In genomic region chr5:109598876-109599275, GRCm38 (mm10) we compare ENCODE assay signal across 23 mouse cellular contexts. TPM values are rescaled to one million over a fixed set of nuclear protein-coding genes. Genes with fewer than 3 reads are reported as not detected.
DNase-seq lines count a peak whose midpoint lies in the region; ATAC-seq lines count a peak whose summit lies in the region.
"Had no signal": no experiment of that assay in that cellular context is flagged by ENCODE, and none has a peak within 500 bp of the region (broad histone marks: within the 10 kb centered on the region; RNA-seq: fewer than 3 reads in every experiment).

No protein-coding gene starts in this region.

- DNase-seq in CD4-positive, CD25-positive, alpha-beta regulatory T cell, adult 2 months (ENCODE audit: low read depth, low spot score), result peak; percentile 66
- peak; percentile 5 for DNase-seq in retina, postnatal 7 days (ENCODE audit: low read depth, low spot score)
- no peak for DNase-seq in retina, embryonic 14.5 days (ENCODE audit: low spot score)
- peak; percentile 61 for DNase-seq in c-Kit-positive CD71-positive TER-119-positive erythroid progenitor cells, embryonic 14.5 days (ENCODE audit: low spot score)
- peak; percentile 58 for DNase-seq in splenic B cell, adult 2 months (ENCODE audit: low read depth, low spot score)
- DNase-seq in cerebellum, adult 9-10 months, result no peak
- DNase-seq: adrenal gland, postnatal 25 days; cerebellum, adult 9-11 months; heart, adult 11 months; heart, postnatal 36 days; kidney, postnatal 10 days; layer of hippocampus, postnatal 36 days; lung, adult 2 months; thymus, adult 18-20 months had no signal

- no peaks in the 10 kb centered on the region for H3K27me3 ChIP-seq in splenic B cell, adult 2 months (ENCODE audit: control insufficient read depth, insufficient read depth, low read length, poor library complexity, severe bottlenecking)
- H3K27me3 ChIP-seq: forebrain, embryonic 12.5 days; heart, embryonic 12.5 days; hindbrain, embryonic 15.5 days; limb, embryonic 15.5 days; neural tube, embryonic 12.5 days; stomach, embryonic 15.5 days had no signal

- H3K36me3 ChIP-seq in splenic B cell, adult 2 months (ENCODE audit: control insufficient read depth, insufficient read depth, low read length, poor library complexity, severe bottlenecking), result no peaks in the 10 kb centered on the region
- H3K36me3 ChIP-seq: forebrain, embryonic 12.5 days; heart, embryonic 12.5 days; hindbrain, embryonic 15.5 days; limb, embryonic 15.5 days; neural tube, embryonic 12.5 days; stomach, embryonic 15.5 days had no signal

- no peak for ATAC-seq in CD4-positive, CD25-positive, alpha-beta regulatory T cell, adult 4 months
- no peak for ATAC-seq in activated CD4-positive, CD25-positive, alpha-beta regulatory T cell, adult 4 months
- ATAC-seq: intestine, postnatal 0 days had no signal

RNA-seq across cellular contexts. Expression of gene Crlf2, which starts 40.1 kb away (rescaled TPM):
- 1 to 10 TPM; 6.2 to 7.2 TPM for polyA plus RNA-seq in CD4-positive, CD25-positive, alpha-beta regulatory T cell, adult 4 months (2017; shearing (Covaris generic))
- polyA plus RNA-seq in activated CD4-positive, CD25-positive, alpha-beta regulatory T cell, adult 4 months (2017; shearing (Covaris generic)), result 1 to 10 TPM; 7.7 to 9.8 TPM

Comparison
In these comparisons a context has a peak if more than half of its experiments do, and no peak if none do; other contexts are left out.
1. DNase-seq: peak in CD4-positive, CD25-positive, alpha-beta regulatory T cell, adult 2 months (single experiment), retina, postnatal 7 days (single experiment), c-Kit-positive CD71-positive TER-119-positive erythroid progenitor cells, embryonic 14.5 days (single experiment) and splenic B cell, adult 2 months (single experiment); none in retina, embryonic 14.5 days (single experiment) and cerebellum, adult 9-10 months (single experiment).